Mouse (Mus musculus) liver (tissue): ENCODE data around the gene Taf1b.
"Not testable (repeated sequence)": the region's sequence is repeated elsewhere in the genome, so short reads cannot be mapped to it uniquely, and the experiment has no call there.

Experiments
- DNase-seq: peaks from one replicate; pipeline ENCODE4 v3.0.0-alpha.2; 2020; ENCODE audit warnings: mixed read lengths

Taf1b gene

GRCm38 (mm10) chr12:24498150-24498840 lies at the start of gene Taf1b:
TSS of gene Taf1b (plus strand) at chr12:24498359.
- peak; percentile 86 for DNase-seq

DNA sequence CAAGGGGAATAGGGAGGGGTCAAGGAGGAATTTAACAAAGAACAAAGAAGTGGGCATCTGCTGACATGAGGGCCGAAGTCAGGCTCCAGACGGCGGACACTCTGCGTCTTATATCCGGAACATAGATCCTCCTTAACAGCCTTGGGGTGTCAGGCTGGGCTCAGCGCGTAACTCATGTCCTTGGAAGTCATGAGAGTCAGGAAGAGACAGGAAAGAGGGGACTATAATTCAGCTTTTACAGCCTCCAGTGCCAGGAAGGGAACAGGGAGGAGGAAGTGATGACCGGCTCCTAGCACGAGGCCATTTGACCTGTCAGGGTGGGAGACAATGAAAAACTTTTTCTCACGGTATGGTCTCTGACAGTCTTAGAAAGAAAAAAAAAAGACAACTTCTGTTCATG lies 37.8 kb upstream of the Taf1b start:
- DNase-seq: no peak

GRCm38 (mm10) chr12:24462121-24462520 lies 36.0 kb upstream of the Taf1b start:
- not testable (repeated sequence) for DNase-seq

DNA sequence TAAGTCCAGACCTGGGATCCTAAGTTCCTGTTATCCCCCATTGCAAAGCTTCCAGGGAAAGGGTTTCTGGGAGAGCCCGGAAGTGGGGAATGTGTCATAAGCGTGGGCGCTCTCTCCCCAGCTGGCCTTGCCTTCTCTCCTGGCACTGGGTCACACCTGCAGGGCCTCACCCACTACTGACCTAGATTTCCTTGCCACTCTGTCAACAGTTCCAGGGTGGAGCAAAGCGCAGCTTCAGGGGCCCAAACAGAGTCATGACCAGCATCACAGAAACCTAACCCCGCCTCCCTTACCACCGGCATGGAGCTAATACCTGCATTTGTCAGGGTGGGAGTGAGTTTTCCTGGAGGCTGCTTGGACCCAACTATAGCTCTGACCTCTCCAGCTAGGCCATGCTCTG lies 34.7 kb upstream of the Taf1b start:
- not testable (repeated sequence) for DNase-seq

DNA sequence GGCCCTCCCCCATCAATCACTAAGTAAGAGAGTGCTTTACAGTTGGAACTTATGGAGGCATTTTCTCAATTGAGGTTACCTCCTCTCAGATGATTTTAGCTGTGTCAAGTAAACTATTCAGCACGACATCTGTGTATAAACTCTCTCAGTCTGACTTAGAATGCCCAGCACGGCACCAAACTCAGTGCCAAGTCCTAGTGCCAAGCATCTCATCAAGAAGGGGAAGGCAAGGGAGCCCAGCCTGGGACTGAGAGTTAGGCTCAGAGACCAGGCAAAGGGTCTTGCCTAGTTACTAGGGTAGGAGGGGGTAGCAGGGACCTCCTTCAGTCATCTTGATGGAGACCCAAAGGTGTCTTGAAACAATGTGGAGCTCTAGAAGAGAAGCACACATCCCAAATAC lies 29.2 kb upstream of the Taf1b start:
- DNase-seq: no peak

DNA sequence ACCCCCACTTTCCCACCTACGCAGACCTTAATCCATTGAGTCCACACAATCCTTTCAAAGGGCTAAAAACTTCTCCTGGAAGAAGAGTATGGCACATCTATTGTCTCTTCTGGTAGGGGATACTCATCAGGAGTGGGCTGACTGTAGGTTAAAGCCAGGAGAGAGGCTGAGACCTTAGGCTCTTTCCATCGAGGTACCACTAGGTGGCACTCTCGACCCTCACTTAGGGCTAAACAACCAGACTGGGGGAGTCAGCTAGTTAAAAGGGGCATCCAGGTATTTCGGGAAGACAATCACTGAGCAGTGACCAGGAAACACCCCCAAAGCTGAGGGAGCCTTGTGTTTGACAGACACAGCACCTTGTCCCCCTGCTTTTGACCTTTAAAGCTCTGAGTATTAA lies 27.2 kb upstream of the Taf1b start:
- peak; percentile 53 for DNase-seq

GRCm38 (mm10) chr12:24473221-24473620 lies 24.9 kb upstream of the Taf1b start:
- DNase-seq: no peak

GRCm38 (mm10) chr12:24484930-24485329 lies 13.2 kb upstream of the Taf1b start:
- no peak for DNase-seq

DNA sequence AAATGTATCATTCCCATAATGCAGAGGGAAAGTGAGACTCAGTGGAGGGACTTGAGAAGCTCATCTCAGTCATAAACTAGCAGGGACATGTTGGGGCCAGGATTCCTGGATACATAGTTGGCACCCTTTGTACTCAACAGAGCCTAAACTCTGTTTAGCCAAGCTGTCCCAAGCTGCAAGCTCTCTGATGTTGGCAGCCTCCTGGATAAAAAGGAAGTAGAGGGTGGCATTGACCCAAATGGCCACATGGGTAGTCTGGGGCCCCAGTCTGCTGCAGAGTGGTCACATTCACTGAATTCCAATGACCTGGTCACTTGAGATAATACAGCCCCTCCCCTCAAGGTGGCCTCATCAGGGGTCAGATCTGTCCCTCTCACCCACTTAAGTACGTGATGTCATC lies 11.3 kb upstream of the Taf1b start:
- DNase-seq: no peak

GRCm38 (mm10) chr12:24492507-24492906 lies 5.7 kb upstream of the Taf1b start:
- DNase-seq: not testable (repeated sequence)

GRCm38 (mm10) chr12:24493011-24493410 lies 5.1 kb upstream of the Taf1b start:
- DNase-seq: no peak

DNA sequence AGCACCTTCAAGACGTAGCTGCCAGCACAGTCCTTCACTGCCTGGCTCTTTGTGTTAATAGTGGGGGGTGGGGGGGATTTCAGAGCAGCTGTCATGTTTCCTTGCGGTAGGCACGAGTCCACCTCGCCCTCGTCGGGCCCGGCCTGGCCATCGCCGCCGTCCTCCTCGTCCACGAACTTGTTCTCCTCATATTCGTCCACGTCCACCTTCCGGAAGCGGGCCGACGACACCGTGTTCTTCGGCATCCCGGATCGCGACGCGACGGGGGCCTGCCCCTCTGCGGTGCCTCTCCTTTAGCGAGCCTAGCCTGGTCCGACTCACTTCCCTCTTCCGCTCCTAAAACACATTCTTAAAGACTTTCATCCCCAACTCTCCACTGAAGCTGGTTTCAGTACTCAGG lies 4.7 kb upstream of the Taf1b start:
- DNase-seq: no peak

GRCm38 (mm10) chr12:24494791-24495190 lies 3.4 kb upstream of the Taf1b start:
- not testable (repeated sequence) for DNase-seq

DNA sequence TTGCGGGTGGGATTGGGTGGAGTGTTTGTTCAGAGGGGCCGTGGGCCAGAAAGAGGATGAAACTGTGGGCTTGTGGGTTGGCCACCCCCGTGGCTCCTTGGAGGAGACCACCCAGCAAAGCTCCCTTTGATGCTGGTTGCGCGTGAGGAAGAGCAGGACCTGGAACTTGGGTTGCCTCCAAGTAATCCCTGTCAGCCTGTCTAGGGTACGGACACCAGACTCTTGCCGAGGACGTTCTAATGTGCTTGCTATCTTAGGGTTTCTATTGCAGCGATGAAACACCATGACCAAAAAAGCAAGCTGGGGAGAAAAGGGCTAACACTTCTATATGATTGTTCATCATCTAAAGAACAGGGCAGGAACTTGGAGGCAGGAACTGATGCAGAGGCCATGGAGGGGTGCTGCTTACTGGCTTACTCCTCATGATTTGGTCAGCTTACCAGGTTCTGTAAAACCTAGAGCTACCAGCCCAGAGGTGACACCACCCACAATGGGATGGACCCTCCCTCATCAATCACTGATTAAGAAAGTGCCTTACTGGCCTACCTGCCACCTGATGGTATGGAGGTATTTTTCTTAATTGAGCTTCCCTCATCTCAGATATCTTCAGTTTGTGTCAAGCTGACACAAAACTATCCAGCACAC lies 804 bp downstream of the Taf1b start:
- not testable (repeated sequence) for DNase-seq

GRCm38 (mm10) chr12:24517118-24517517 lies 19.0 kb downstream of the Taf1b start:
- DNase-seq: no peak

- no peak for DNase-seq
Observed at GRCm38 (mm10) chr12:24521076-24521475, 22.9 kb downstream of the Taf1b start.

DNA sequence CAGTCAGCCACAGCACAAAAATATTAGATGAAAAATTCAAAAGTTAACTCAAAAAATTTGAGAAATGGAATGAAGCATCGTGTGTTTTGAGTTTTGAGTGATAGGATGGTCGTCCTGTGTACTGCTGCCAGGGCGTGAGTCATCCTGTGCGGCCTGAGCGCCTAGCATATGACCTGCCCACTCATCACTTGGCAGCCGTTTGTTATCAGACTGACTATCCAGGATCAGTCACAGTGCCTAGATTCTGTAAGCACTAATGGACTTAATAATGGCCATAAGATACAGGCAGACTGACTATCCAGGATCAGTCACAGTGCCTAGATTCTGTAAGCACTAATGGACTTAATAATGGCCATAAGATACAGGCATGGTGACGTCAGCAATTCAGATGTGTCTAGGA lies 26.9 kb downstream of the Taf1b start:
- DNase-seq: not testable (repeated sequence)

DNA sequence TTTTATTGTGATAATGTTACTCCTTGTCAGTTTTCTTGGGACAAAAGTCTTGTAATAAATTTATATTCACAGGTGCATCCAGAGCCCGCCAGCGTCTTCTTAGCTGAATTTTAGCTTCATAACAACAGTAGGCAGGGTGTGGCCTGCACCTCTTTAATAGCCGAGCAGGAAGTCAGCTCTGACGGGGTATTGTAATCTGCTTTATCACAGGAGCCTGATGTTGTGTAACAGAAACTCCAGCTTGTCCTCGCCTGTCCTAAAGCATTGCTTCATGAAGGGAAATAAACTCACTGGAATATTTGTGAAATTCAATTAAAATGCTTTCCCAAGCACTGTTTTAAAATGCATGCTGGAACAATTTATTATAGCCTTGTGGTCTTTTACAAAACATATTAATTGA lies 38.2 kb downstream of the Taf1b start:
- no peak for DNase-seq

GRCm38 (mm10) chr12:24537201-24537600 lies 39.0 kb downstream of the Taf1b start:
- no peak for DNase-seq

GRCm38 (mm10) chr12:24537965-24538364 lies 39.8 kb downstream of the Taf1b start:
- no peak for DNase-seq

GRCm38 (mm10) chr12:24541426-24542154 lies 43.4 kb downstream of the Taf1b start:
- no peak for DNase-seq

DNA sequence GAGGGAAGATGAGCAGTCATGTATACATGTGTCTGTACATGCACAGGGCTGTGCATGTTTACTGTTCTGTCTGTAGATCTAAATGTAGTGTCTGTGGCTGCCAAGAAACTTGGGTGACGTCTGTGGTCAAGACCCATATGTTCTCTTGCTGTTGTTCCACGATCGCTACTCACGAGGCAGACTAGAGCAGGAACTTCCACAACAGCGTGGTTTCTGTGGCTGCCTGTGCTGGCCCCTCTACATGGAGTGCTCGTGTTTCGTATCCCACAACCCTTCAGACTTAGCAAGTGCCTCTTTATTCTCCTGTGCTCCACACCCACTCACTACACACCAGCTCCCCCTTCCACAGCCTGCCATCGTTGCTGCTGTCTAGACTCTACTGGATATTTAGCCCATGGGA lies 49.5 kb downstream of the Taf1b start:
- no peak for DNase-seq

GRCm38 (mm10) chr12:24548885-24549284 lies 50.7 kb downstream of the Taf1b start:
- no peak for DNase-seq

DNA sequence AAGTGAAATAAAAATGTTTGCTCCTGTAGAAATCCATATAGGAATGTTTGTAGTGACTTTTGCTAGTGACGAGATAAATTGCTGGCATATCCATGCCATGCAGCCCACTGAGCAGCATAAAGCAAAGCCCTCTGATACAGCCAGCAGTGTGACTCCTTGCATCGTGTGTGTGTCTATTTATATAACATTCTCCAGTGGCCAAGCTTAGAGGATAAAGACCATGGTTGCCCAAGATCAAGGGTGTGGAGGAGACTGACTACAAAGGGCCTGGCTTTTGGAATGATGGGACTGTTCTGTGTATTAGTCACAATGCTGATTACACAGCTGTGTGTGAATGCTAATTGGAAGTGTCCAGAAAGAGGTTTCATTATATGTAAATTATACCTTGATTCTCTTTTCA lies 54.4 kb downstream of the Taf1b start:
- no peak for DNase-seq
